Mouse (Mus musculus): ENCODE measurements around the gene Gm4553.
"Not testable (repeated sequence)": the region's sequence is repeated elsewhere in the genome, so short reads cannot be mapped to it uniquely, and the experiment has no call there.

Gm4553 gene

GRCm38 (mm10) chr7:142135934-142136333, 29.6 kb downstream of the Gm4553 start, which contains the start of gene Gm39115:
Gene Gm39115 (minus strand): TSS chr7:142136034.
- in situ Hi-C loops (cut with MboI, MseI): not testable (repeated sequence)

GRCm38 (mm10) chr7:142134206-142134995, 31.1 kb downstream of the Gm4553 start:
- in situ Hi-C loops (cut with MboI, MseI): no loop called here

- in situ Hi-C loops (cut with MboI, MseI): no loop called here
Observed at GRCm38 (mm10) chr7:142128843-142129242, 36.7 kb downstream of the Gm4553 start.

GRCm38 (mm10) chr7:142120629-142121028, 44.9 kb downstream of the Gm4553 start, which contains the start of gene Gm45618:
Gene Gm45618 (minus strand): TSS chr7:142120729.
- in situ Hi-C loops (cut with MboI, MseI): not testable (repeated sequence)

- in situ Hi-C loops (cut with MboI, MseI): loop anchor here (10.0 kb wide), 1 partner anchor 1505 kb away; the partner anchor contains the start of gene Tnfrsf26
Observed at GRCm38 (mm10) chr7:142119632-142120031, 45.9 kb downstream of the Gm4553 start.
